Mouse (Mus musculus): ENCODE measurements around the gene Cyp4a12a.
"Not testable (repeated sequence)": the region's sequence is repeated elsewhere in the genome, so short reads cannot be mapped to it uniquely, and the experiment has no call there.

Cyp4a12a gene

DNA sequence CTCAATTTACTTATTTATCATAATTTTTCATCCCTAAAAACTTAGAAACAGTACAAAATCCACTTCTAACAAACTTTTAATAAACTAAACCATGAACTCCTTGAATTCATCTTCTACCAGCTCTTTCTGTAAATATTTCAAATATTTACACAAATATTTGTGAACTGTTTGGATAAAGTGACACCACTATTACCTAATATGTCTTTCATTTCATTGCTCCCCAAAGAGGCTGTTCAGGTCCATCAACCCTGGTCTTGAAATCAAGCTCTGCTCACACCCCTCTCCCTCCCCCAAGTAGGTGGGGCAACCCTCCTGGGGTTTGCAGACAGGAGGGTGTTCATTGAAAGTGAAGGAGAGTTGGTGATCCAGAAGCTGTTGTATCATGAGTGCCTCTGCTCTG lies at the start of gene Cyp4a12a:
TSS of gene Cyp4a12a (plus strand) at position 301 of the 400 bp plus-strand sequence.
- DNase-seq (ENCODE audit: low spot score in 2 of 2), result not testable (repeated sequence)

DNA sequence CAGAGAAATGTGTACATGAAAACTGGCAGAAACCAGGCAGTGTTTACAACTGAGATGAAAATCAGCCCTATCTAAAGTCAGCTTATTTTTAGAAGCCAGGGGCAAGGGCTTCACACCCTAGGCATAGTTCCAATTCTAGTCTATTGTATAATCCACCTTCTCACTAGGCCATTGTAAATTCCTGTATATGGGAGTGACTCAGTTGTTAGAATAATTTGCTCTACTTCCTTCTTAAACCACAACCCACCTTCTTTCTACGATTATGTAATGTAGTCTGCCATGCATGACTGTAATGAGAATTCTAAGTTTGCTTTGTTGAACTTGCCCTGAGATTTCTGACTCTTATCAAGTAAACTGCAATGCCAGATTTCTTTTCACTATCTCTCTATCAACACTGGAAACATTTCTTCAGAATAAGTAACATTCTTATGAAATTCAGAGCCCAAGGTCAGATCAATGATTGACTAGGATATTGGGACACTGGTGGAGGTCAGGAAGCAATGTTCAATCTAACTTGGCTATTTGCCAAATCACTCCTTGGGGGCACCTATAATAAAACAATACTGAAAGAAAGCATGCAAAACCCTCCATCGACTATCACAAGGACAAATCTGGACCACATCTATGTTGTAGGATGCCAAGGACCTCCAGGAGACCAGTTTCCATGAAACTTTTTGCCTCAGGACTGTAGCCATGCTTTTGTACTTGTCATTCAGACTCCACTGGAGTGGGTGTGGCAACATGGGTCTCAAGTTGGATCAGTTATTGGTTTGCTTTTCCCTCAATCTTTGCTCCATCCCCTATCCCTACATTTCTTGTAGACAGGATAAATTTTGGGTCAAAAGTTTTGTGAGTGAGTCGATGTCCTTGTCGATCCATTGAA lies 33.9 kb upstream of the Cyp4a12a start:
- DNase-seq (ENCODE audit: low spot score in 2 of 2), result not testable (repeated sequence)

DNA sequence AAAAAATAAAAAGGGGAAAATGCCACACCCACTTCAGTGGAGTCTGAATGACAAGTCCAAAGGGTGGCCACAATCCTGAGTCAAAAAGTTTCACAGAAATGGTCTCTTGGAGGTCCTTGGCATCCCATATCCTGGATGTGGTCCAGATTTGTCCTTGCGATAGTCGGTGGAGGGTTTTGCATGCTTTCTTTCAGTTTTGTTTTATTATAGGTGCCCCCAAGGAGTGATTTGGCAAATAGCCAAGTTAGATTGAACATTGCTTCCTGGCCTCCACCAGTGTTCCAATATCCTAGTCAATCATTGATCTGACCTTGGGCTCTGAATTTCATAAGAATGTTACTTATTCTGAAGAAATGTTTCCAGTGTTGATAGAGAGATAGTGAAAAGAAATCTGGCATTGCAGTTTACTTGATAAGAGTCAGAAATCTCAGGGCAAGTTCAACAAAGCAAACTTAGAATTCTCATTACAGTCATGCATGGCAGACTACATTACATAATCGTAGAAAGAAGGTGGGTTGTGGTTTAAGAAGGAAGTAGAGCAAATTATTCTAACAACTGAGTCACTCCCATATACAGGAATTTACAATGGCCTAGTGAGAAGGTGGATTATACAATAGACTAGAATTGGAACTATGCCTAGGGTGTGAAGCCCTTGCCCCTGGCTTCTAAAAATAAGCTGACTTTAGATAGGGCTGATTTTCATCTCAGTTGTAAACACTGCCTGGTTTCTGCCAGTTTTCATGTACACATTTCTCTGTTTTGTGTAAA lies 20.4 kb upstream of the Cyp4a12a start:
- not testable (repeated sequence) for DNase-seq (ENCODE audit: low spot score in 2 of 2)

DNA sequence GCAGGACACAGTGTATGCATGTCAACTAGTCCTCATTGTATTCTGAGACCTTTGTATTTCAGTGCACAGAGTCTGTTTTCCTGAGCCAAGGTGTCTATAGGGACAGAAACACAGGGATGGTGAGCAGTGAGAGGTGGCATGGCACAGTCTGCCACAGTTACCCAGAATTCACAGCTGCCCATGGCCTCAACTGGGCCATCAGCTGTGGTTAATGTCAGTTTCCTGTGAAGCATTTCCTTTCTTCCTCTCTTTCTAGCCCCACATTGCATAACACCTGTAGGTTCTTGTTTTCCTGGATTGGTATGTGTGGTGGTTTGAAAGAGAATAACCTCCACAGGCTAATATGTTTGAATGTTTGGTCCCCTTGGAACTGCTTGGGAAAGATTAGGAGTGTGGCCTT lies 18.5 kb upstream of the Cyp4a12a start:
- DNase-seq (ENCODE audit: low spot score in 2 of 2), result no peak

DNA sequence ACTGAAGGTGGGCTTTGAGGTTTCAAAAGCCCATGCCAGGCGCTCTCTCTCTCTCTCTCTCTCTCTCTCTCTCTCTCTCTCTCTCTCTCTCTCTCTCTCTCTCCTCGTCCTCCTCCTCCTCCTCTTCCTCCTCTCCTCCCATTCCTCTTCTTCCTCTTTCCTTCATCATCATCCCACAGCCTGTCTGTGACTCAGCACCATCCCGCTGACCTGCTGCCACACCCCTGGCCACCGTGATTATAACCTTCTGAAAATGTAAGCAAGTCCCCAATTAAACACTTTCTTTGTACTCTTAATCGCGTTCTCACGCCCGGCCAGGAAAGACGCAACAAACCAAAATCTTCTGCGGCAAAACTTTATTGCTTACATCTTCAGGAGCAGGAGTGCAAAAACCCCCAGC lies 18.1 kb upstream of the Cyp4a12a start:
- DNase-seq (ENCODE audit: low spot score in 2 of 2), result not testable (repeated sequence)

DNA sequence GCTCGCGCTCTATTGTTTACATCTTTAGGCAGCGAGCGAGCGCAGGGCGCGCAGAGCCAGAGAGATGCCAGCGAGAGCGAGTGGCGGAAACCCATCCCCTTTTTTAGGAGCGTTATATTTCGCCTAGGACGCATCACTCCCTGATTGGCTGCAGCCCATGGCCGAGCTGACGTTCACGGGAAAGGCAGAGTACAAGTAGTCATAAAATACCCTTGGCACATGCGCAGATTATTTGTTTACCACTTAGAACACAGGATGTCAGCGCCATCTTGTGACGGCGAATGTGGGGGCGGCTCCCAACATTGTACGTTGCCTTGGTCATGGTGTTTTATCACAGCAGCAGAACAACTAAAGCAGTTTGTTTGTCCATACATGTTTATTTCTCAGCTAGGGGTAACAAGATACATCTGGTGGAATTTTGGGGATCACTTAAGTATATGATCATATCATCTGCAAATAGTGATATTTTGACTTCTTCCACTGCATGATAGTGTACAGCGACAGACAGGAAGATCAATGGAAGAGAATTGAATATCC lies 17.5 kb upstream of the Cyp4a12a start:
- DNase-seq (ENCODE audit: low spot score in 2 of 2), result not testable (repeated sequence)

DNA sequence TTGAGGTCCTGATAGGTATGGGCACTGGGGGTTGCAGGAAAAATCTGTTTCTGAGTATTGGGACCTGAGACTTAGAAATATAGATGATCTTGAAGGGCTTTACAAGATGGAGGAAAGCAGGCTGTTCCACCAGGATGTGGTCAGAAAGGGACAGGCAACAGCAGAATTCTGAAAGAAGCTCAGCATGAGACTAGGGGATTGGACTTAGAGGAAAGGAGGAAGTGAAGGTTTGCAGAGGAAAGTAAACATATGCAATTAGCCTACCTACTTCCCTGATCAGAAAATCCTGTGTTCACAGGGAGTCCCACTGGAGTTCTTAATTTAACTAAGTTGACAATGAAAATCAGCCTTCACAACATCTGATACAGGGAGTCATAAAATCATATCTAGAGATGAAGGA lies 26.9 kb downstream of the Cyp4a12a start:
- DNase-seq (ENCODE audit: low spot score in 2 of 2), result not testable (repeated sequence)

DNA sequence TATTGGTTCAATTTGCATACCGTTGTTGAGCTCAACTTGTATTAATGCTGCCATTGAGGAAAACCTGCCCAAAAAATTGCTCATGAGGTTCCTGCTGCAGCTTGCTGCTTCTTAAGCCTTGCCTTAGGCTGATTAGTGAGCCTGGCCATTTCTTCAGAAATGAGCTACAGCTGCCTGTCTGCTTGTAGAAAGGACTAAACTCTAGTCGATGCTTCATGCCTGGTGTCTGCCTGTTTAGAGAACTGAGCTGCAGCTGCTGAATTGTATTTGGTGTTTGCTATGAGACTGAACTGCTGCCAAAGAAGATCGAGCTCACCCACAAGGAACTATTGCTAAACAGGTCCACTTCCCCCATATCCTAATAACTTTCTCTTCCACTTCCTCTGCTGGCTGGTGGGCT lies 66.8 kb downstream of the Cyp4a12a start:
- not testable (repeated sequence) for DNase-seq (ENCODE audit: low spot score in 2 of 2)

DNA sequence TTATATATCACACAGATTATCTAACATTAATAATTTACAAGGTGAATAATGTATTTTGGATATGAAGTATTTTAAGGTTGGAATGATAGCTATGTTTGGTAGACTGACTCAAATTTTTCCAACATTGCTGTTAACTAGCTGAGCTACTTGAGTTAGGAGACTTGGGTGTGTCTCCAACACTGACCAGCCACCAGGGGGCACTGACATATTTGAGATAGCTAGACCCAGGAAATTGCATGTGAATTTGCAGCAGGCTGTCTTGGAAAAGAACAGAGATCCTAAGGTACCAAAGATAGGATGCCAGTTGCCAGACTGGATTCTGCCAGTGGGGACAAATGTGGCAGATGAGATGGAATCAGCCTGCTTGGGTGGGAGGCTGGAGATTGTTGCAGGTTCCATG lies 69.2 kb downstream of the Cyp4a12a start:
- not testable (repeated sequence) for DNase-seq (ENCODE audit: low spot score in 2 of 2)
